Mouse (Mus musculus) kidney, adult 2 months (tissue): ENCODE data around the gene Hint2. TPM values are rescaled to one million over a fixed set of nuclear protein-coding genes. Genes with fewer than 3 reads are reported as not detected.

Experiments
- DNase-seq: peaks from one replicate; pipeline ENCODE4 v3.0.0; 2021
- H3K27ac ChIP-seq: fragments of 200-500 bp; 2 replicates; pipeline ENCODE4 v1.5.1; 2012; ENCODE audit warnings: low read depth, low read length, control low read depth, inconsistent platforms; ENCODE audit not compliant: insufficient read depth
- H3K27me3 ChIP-seq: fragments of 200-500 bp; replicated peaks from 2 replicates; pipeline ENCODE4 v1.6.1; 2012; ENCODE audit warnings: mild to moderate bottlenecking, moderate library complexity, low read length, inconsistent platforms; ENCODE audit not compliant: control insufficient read depth, insufficient read depth
- H3K36me3 ChIP-seq: fragments of 200-500 bp; 2 replicates; pipeline ENCODE4 v1.6.1; 2012; ENCODE audit warnings: mild to moderate bottlenecking, moderate library complexity, low read length, inconsistent platforms; ENCODE audit not compliant: control insufficient read depth, insufficient read depth
- H3K4me1 ChIP-seq: fragments of 200-500 bp; 2 replicates; pipeline ENCODE4 v1.6.1; 2011; ENCODE audit warnings: low read length; ENCODE audit not compliant: control insufficient read depth, insufficient read depth
- H3K4me3 ChIP-seq: fragments of 200-500 bp; 2 replicates; pipeline ENCODE4 v1.5.1; 2011; ENCODE audit warnings: mild to moderate bottlenecking, low read depth, low read length, control low read depth; ENCODE audit not compliant: insufficient read depth
- CTCF ChIP-seq: fragments of 200-500 bp; conservative IDR thresholded peaks from 2 replicates; pipeline ENCODE4 v1.5.1; 2011; ENCODE audit warnings: low read depth, mild to moderate bottlenecking, control low read depth, low read length, moderate library complexity, mixed read lengths; ENCODE audit not compliant: insufficient read depth, insufficient read length
- POLR2A ChIP-seq: fragments of 200-500 bp; IDR thresholded peaks from one replicate; pipeline ENCODE4 v1.6.1; 2011; ENCODE audit warnings: low read depth, low read length, control low read depth
- WGBS: fragments of 180-500 bp; shearing (Covaris S2); methylation state at CpG from one replicate; pipeline ENCODE4 v1.1.7; 2018; 5-methylcytosine and 5-hydroxymethylcytosine counted together
- polyA plus RNA-seq: library from polyadenylated mRNA; depleted of rRNA; stranded (reverse); fragments of >200 nt; gene quantifications from 2 replicates; pipeline ENCODE4 v1.2.3, GENCODE M21; 2012; rRNA removed

The Hint2 gene
- 374 and 465 TPM in 2 replicates for polyA plus RNA-seq

GRCm38 (mm10) chr4:43656339-43657109 lies at the start of gene Hint2:
Gene Hint2 (minus strand): TSS chr4:43656466.
- peaks cover 7% of the 10 kb centered on the region; the same call in 1 of the 2 replicates for H3K4me1 ChIP-seq
- H3K36me3 ChIP-seq = no peaks in the 10 kb centered on the region
- WGBS = 1% methylated on average over 34 of the region's 34 CpGs
- TF ChIP-seq CTCF (no peak), POLR2A (peak; percentile 88)
- H3K27me3 ChIP-seq = no peaks in the 10 kb centered on the region
- H3K27ac ChIP-seq = peak within 1 kb of the TSS; percentile 94
- DNase-seq = peak; percentile 99
- H3K4me3 ChIP-seq = peak within 1 kb of the TSS; percentile 70

- no peak for TF ChIP-seq CTCF
- TF ChIP-seq POLR2A = no peak
- 0 out of 2 replicates have a peak, but pooled peaks cover 3% of the 10 kb centered on the region for H3K4me1 ChIP-seq
- H3K4me3 ChIP-seq = no peak overlapping the region
- H3K27me3 ChIP-seq = no peaks in the 10 kb centered on the region
- no peak for DNase-seq
- H3K27ac ChIP-seq = no peak overlapping the region
- 57% methylated on average over 13 of the region's 13 CpGs for WGBS
- H3K36me3 ChIP-seq = no peaks in the 10 kb centered on the region
Measured at GRCm38 (mm10) chr4:43705991-43706390, 49.7 kb upstream of the Hint2 start.

- DNase-seq = peak; percentile 65
- WGBS = 62% methylated on average over 8 of the region's 8 CpGs
Measured at GRCm38 (mm10) chr4:43703851-43704250, 47.6 kb upstream of the Hint2 start.

GRCm38 (mm10) chr4:43703439-43703838 lies 47.2 kb upstream of the Hint2 start:
- 81% methylated on average over 6 of the region's 6 CpGs for WGBS
- no peak overlapping the region for H3K4me3 ChIP-seq
- no peaks in the 10 kb centered on the region for H3K27me3 ChIP-seq
- H3K36me3 ChIP-seq = no peaks in the 10 kb centered on the region
- no peak for DNase-seq
- TF ChIP-seq POLR2A = no peak
- TF ChIP-seq CTCF = peak; percentile 31; the same call in 1 of the 2 replicates
- H3K27ac ChIP-seq = no peak overlapping the region
- no peaks in the 10 kb centered on the region for H3K4me1 ChIP-seq

More at GRCm38 (mm10) chr4:43703851-43704250, 47.6 kb upstream of the Hint2 start:
- TF ChIP-seq CTCF = no peak
- no peak for TF ChIP-seq POLR2A
- Histone ChIP-seq H3K27me3 (no peaks in the 10 kb centered on the region), H3K36me3 (no peaks in the 10 kb centered on the region), H3K4me3 (no peak overlapping the region), H3K27ac (no peak overlapping the region), H3K4me1 (no peaks in the 10 kb centered on the region)

GRCm38 (mm10) chr4:43700707-43701106 lies 44.4 kb upstream of the Hint2 start, which contains the start of gene Olfr70:
Gene Olfr70 (minus strand): TSS chr4:43700807.
- TF ChIP-seq POLR2A (no peak), CTCF (no peak)
- WGBS = 94% methylated on average over 6 of the region's 6 CpGs
- no peak for DNase-seq

GRCm38 (mm10) chr4:43696561-43696960 lies 40.3 kb upstream of the Hint2 start:
- TF ChIP-seq POLR2A = no peak
- TF ChIP-seq CTCF = no peak
- H3K4me1 ChIP-seq = peaks cover 2% of the 10 kb centered on the region; the same call in 1 of the 2 replicates
- H3K27me3 ChIP-seq = no peaks in the 10 kb centered on the region
- no peak for DNase-seq
- no peak overlapping the region for H3K27ac ChIP-seq
- no peak overlapping the region for H3K4me3 ChIP-seq
- no peaks in the 10 kb centered on the region for H3K36me3 ChIP-seq
- WGBS = 93% methylated on average over 13 of the region's 13 CpGs

More at GRCm38 (mm10) chr4:43700707-43701106, 44.4 kb upstream of the Hint2 start, which contains the start of gene Olfr70:
- no peaks in the 10 kb centered on the region for H3K36me3 ChIP-seq
- H3K4me1 ChIP-seq = no peaks in the 10 kb centered on the region
- H3K27ac ChIP-seq = no peak within 1 kb of the TSS
- no peak within 1 kb of the TSS for H3K4me3 ChIP-seq
- H3K27me3 ChIP-seq = no peaks in the 10 kb centered on the region

- no peak for TF ChIP-seq CTCF
- TF ChIP-seq POLR2A = no peak
- H3K4me1 ChIP-seq = peaks cover 2% of the 10 kb centered on the region; the same call in 1 of the 2 replicates
- WGBS = 20% methylated on average over 9 of the region's 9 CpGs
- peak overlapping the region; percentile 61; the same call in 1 of the 2 replicates for H3K27ac ChIP-seq
- no peak overlapping the region for H3K4me3 ChIP-seq
- H3K27me3 ChIP-seq = no peaks in the 10 kb centered on the region
- peak; percentile 74 for DNase-seq
- H3K36me3 ChIP-seq = no peaks in the 10 kb centered on the region
Measured at GRCm38 (mm10) chr4:43695249-43695671, 39.0 kb upstream of the Hint2 start.
